9 mouse cellular contexts compared by ENCODE assay signal in genomic region chr19:49299351-49300271, GRCm38 (mm10).
A peak's percentile ranks its signal among the peaks of the same experiment; 100 is the strongest.
DNase-seq lines count a peak whose midpoint lies in the region; ATAC-seq lines count a peak whose summit lies in the region.
"Had no signal": no experiment of that assay in that cellular context is flagged by ENCODE, and none has a peak within 500 bp of the region (broad histone marks: within the 10 kb centered on the region; RNA-seq: fewer than 3 reads in every experiment).

No protein-coding gene starts in this region.

- H3K4me2 ChIP-seq in heart, embryonic 14.5 days (ENCODE audit: low read length), result peak overlapping the region; percentile 7; the same call in 1 of the 2 replicates
- H3K4me2 ChIP-seq in neural tube, embryonic 13.5 days, result peak overlapping the region; percentile 37

- H3K4me1 ChIP-seq in heart, embryonic 14.5 days (ENCODE audit: control insufficient read depth in 2 of 2, insufficient read depth in 2 of 2, low read length in 2 of 2), result no peaks in the 10 kb centered on the region; a peak in 1 of 4 replicates
- peaks cover 16% of the 10 kb centered on the region for H3K4me1 ChIP-seq in neural tube, embryonic 13.5 days (replicated peaks)
- H3K4me1 ChIP-seq: megakaryocyte, embryonic 14.5 days had no signal

- no peaks in the 10 kb centered on the region for H3K36me3 ChIP-seq in heart, embryonic 14.5 days (ENCODE audit: control insufficient read depth, insufficient read depth, low read length)
- H3K36me3 ChIP-seq in neural tube, embryonic 13.5 days, result no peaks in the 10 kb centered on the region

- H3K27ac ChIP-seq in heart, embryonic 14.5 days (replicated peaks in 1 of 2; ENCODE audit: control insufficient read depth in 1 of 2, insufficient read depth in 1 of 2, low read depth in 2 of 2, low read length in 2 of 2), result no peak overlapping the region
- no peak overlapping the region; the same call in 1 of the 2 replicates for H3K27ac ChIP-seq in neural tube, embryonic 13.5 days (replicated peaks)

- no peaks in the 10 kb centered on the region for H3K27me3 ChIP-seq in heart, embryonic 14.5 days (ENCODE audit: control insufficient read depth, insufficient read depth, low read length)
- no peaks in the 10 kb centered on the region for H3K27me3 ChIP-seq in neural tube, embryonic 13.5 days
- H3K27me3 ChIP-seq: megakaryocyte, embryonic 14.5 days had no signal

- H3K4me3 ChIP-seq in heart, embryonic 14.5 days (ENCODE audit: control insufficient read depth in 1 of 2, insufficient read depth in 1 of 2, low read depth in 1 of 2, low read length in 2 of 2), result no peak overlapping the region
- H3K4me3 ChIP-seq in neural tube, embryonic 13.5 days, result 0 out of 2 replicates have a peak overlapping the region, but pooled peaks have one; percentile 0
- H3K4me3 ChIP-seq: megakaryocyte, embryonic 14.5 days had no signal

- DNase-seq in left cerebral cortex, postnatal 4 days, result peak; percentile 42
- no peak for DNase-seq in left cerebral cortex, postnatal 36 days (ENCODE audit: low spot score in 2 of 2)
- peak; percentile 14 for DNase-seq in kidney, postnatal 10 days
- no peak for DNase-seq in gastrocnemius, postnatal 10 days
- no peak for DNase-seq in spleen, adult 18-20 months

- H3K9me3 ChIP-seq in heart, embryonic 14.5 days (ENCODE audit: control insufficient read depth, low read length), result no peaks in the 10 kb centered on the region
- no peaks in the 10 kb centered on the region for H3K9me3 ChIP-seq in neural tube, embryonic 13.5 days
- H3K9me3 ChIP-seq: megakaryocyte, embryonic 14.5 days had no signal

- no peak overlapping the region for H3K9ac ChIP-seq in heart, embryonic 14.5 days (ENCODE audit: low read length)
- H3K9ac ChIP-seq in neural tube, embryonic 13.5 days, result no peak overlapping the region

- WGBS in heart, embryonic 14.5 days, result 39% methylated on average over 10 of the region's 10 CpGs
- 28% methylated on average over 10 of the region's 10 CpGs for WGBS in neural tube, embryonic 13.5 days

- intact Hi-C loops in left cerebral cortex, postnatal 4 days (cut with DNase I), result no loop called here
- intact Hi-C loops in left cerebral cortex, postnatal 36 days (cut with DNase I), result no loop called here

- ATAC-seq in heart, embryonic 14.5 days (ENCODE audit: insufficient number of reproducible peaks, insufficient read depth, low FRiP score, low read depth), result no peak
- peak; percentile 79 for ATAC-seq in neural tube, embryonic 13.5 days (ENCODE audit: low read depth)
- no peak for ATAC-seq in inflammation-experienced regulatory T-cells, adult 6 months

Comparison
In these comparisons a context has a peak if more than half of its experiments do, and no peak if none do; other contexts are left out.
1. DNase-seq: peak in left cerebral cortex, postnatal 4 days (single experiment) and kidney, postnatal 10 days (single experiment); none in left cerebral cortex, postnatal 36 days (0 of 2), gastrocnemius, postnatal 10 days (single experiment) and spleen, adult 18-20 months (0 of 2).